Mouse (Mus musculus) brain, embryonic 14.5 days (tissue): ENCODE measurements around the gene Anln. TPM values are rescaled to one million over a fixed set of nuclear protein-coding genes. Genes with fewer than 3 reads are reported as not detected.
"Not testable (repeated sequence)": the region's sequence is repeated elsewhere in the genome, so short reads cannot be mapped to it uniquely, and the experiment has no call there.

Source experiments
- DNase-seq: peaks from one replicate; pipeline ENCODE4 v3.0.0-alpha.2; 2011; ENCODE audit warnings: low read depth
- CTCF ChIP-seq: fragments of 200-500 bp; IDR thresholded peaks from 2 replicates; pipeline ENCODE4 v1.5.1; 2012; ENCODE audit warnings: inconsistent platforms, mild to moderate bottlenecking, moderate library complexity, borderline replicate concordance; ENCODE audit not compliant: insufficient read depth, insufficient read length; ENCODE audit errors: extremely low read depth
- POLR2A ChIP-seq: fragments of 200-500 bp; IDR thresholded peaks from 2 replicates; pipeline ENCODE4 v1.6.1; 2012; ENCODE audit warnings: mild to moderate bottlenecking, inconsistent platforms, borderline replicate concordance; ENCODE audit not compliant: poor library complexity, insufficient read depth, insufficient read length, severe bottlenecking; ENCODE audit errors: extremely low read depth
- polyA plus RNA-seq: library from polyadenylated mRNA; depleted of rRNA; stranded (reverse); fragments of >200 nt; gene quantifications from 2 replicates; pipeline ENCODE4 v1.2.3, GENCODE M21; 2012

Anln gene
- polyA plus RNA-seq, 1 experiment = 9.1 TPM

DNA sequence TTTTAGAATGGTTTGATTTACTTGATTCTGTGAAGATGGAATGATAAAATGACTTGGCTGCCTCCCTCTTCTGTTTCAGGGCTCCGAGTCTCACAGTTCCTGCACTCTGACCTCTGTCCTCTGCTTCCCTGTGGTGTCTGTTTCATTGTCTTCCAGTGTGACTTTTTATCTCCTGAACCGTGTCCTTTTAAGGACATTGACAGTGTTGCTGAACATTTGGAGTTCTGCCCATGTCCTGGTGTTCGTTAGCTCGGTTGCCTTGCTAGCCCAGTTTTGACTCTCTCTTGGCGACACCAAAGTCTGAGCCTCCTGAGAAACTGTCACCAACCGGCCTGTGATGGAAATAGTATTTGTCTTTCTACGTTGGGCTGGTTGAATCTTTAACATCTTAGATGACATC is 31.5 kb upstream of the Anln start:
- DNase-seq = peak; percentile 12
- TF ChIP-seq POLR2A = no peak
- no peak for TF ChIP-seq CTCF

DNA sequence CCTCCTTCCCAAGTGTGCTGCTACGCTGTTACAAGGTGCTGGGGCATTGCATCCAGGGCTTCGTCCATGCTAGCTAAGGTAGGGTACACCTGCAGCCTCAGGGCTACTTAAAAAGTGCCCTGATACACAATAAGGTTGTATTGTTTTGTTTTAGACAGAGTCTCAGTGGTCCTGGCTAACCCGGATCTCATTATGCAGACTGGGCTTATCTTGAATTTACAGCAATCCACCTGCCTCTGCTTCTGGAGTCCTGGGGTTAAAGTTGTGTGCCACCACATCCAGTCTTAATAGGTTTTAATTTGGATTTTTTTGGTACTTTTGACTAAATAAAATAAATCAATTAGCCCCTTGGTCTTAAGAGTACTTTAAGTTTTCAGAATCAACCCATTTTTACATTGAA is 30.9 kb upstream of the Anln start:
- no peak for TF ChIP-seq CTCF
- no peak for TF ChIP-seq POLR2A
- no peak for DNase-seq

DNA sequence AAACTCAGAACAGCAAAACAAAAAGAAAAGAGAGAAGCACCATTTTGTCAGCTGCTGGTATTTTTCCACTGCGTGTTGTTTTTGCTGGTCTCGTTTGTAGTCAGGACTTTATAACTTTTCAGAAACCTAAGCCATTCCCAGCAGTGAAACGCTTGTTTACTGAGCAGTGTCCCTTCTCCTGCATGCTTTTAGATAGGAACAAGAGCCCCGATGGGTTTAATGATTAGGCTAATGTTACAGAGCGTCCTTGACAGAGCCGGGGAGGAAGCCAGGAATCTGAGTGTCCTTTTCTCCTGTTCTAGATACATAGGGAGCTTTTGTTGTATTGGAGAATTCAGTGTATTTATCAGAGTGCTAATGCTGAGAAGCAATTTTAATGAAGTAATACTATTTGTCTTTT is 28.6 kb upstream of the Anln start:
- no peak for DNase-seq
- TF ChIP-seq POLR2A = no peak
- no peak for TF ChIP-seq CTCF

DNA sequence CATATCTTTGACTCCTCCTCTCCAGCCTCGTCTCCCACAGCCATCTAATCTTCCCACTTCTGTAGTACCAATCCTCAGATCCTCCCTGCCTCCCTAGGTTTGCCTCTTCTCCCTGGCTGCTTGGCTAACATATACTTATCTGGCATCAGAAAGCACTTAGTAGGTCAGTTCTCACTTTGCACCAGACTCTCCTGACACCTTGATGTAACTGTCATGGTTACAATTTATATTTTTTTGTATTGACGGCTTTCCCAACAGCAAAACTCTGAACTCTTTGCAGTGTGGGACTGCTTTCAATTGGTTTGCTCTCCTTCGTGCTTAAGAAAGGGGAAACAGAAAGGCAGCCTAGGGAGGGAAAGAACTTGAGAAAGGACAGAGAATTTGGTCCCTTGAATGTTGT is 27.2 kb upstream of the Anln start:
- no peak for TF ChIP-seq CTCF
- TF ChIP-seq POLR2A = no peak
- no peak for DNase-seq

GRCm38 (mm10) chr9:22411002-22411857 is 22.2 kb upstream of the Anln start, which contains the start of gene 9530077C05Rik:
9530077C05Rik (plus strand) TSS chr9:22411513.
- DNase-seq = peak; percentile 99
- TF ChIP-seq CTCF = peak; percentile 92
- TF ChIP-seq POLR2A = peak; percentile 17; the same call in 1 of the 2 replicates

GRCm38 (mm10) chr9:22409501-22409900 is 20.5 kb upstream of the Anln start:
- DNase-seq = no peak
- no peak for TF ChIP-seq CTCF
- TF ChIP-seq POLR2A = no peak

DNA sequence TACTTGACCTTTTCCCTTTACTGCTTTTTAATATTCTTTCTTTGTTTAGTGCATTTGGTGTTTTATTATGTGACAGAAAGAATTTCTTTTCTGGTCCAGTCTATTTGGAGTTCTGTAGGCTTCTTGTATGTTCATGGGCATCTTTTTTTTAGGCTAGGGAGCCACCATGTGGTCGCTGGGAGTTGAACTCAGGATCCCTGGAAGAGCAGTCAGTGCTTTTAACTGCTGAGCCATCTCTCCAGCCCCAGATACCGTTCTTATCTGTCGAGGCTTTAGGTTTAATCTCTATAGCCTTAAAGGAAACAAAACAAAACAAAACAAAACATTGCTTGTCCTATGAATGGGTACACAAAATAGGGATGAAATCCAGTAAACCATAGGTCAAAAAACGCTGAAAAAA is 19.4 kb upstream of the Anln start:
- DNase-seq = peak; percentile 59

DNA sequence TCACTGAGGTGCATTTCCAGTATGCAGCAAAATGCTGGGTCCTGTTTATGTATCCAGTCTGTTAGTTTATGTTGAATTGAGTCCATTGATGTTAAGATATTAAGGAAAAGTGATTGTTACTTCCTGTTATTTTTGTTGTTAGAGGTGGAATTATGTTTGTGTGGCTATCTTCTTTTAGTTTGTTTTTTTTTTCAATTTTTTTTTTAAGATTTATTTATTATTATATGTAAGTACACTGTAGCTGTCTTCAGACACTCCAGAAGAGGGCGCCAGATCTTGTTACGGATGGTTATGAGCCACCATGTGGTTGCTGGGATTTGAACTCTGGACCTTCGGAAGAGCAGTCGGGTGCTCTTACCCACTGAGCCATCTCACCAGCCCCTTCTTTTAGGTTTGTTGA is 18.6 kb upstream of the Anln start:
- not testable (repeated sequence) for DNase-seq

DNA sequence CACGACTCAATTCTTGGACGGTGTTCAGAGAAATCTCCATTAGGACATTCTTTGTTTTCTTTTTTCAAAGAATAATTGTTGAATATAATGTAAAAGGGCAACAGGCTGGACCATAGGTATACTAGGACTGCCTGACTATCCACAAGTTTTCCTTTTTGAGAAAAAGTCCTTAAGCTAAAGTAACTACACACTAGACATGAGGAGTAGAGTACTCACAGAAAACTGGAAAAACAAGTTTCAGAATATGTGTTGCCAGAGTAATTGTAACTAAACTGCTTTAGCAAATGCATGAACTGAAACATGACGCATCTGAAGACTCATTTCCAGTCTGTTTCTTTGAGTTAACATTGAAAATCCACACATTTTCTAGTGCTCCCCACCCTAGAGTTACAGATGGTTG is 16.4 kb upstream of the Anln start:
- TF ChIP-seq CTCF (no peak), POLR2A (no peak)
- no peak for DNase-seq

GRCm38 (mm10) chr9:22403501-22403900 is 14.5 kb upstream of the Anln start:
- DNase-seq = not testable (repeated sequence)

DNA sequence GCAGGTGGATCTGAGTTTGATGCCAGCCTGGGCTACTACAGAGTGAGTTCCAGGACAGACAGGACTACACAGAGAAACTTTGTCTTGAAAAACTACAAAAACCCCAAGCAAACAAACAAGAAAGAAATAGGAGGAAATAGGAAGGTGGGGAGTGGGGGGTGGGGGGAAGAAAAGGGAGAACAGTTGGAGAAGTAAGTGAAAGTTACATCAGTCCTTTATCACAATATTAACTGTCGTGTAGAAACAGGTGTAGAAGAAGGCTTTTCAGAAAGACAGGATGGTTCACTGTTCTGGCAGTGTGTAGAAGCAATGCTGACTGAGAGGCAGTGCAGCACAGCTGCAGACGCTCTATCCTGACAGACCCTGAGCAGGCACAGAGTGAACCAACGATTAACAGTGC is 14.0 kb upstream of the Anln start:
- TF ChIP-seq CTCF = no peak

DNA sequence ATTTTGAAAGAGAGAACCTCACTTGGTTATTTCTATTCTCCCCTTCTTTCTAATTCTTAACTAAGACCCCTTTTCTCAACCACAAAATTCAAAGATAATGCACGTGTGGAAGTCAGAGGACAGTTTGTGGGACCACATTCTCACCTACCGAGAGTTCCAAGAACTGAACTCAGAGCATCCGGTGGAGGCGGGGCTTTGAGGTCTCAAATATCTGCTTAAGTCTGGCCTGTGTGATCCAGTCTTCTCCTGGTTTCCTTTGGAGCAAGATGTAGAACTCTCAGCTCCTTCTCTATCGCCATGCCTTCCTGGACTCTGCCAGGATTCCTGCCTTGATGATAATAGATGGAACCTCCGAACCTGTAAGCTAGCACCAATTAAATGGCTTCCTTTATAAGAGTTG is 13.0 kb upstream of the Anln start:
- no peak for TF ChIP-seq POLR2A
- no peak for TF ChIP-seq CTCF

More for the DNA sequence above, 14.0 kb upstream of the Anln start:
- DNase-seq = no peak

GRCm38 (mm10) chr9:22399021-22399420 is 10.0 kb upstream of the Anln start:
- no peak for TF ChIP-seq CTCF
- DNase-seq = peak; percentile 45

More for the DNA sequence above, 13.0 kb upstream of the Anln start:
- DNase-seq = no peak
